Mouse (Mus musculus) ES-E14 (cell line): ENCODE measurements at regions not wholly inside any gene's neighbourhood (a gene's known extent, or its start where the extent isn't known, plus 50 kb on each side); places are given as distances from the start of the nearest gene placed in this dataset.

Experiments used
- CHD2 ChIP-seq: IDR thresholded peaks from 2 replicates; pipeline ENCODE4 v1.6.1; 2014; ENCODE audit warnings: mild to moderate bottlenecking, low read depth, low read length, inconsistent platforms
- MAFK ChIP-seq: IDR thresholded peaks from 2 replicates; pipeline ENCODE4 v1.6.1; 2014; ENCODE audit warnings: mild to moderate bottlenecking, low read depth, low read length, inconsistent platforms; ENCODE audit not compliant: insufficient read depth
- ZNF384 ChIP-seq: IDR thresholded peaks from 2 replicates; pipeline ENCODE4 v1.6.1; 2012; ENCODE audit warnings: low read depth, low read length, inconsistent platforms

DNA sequence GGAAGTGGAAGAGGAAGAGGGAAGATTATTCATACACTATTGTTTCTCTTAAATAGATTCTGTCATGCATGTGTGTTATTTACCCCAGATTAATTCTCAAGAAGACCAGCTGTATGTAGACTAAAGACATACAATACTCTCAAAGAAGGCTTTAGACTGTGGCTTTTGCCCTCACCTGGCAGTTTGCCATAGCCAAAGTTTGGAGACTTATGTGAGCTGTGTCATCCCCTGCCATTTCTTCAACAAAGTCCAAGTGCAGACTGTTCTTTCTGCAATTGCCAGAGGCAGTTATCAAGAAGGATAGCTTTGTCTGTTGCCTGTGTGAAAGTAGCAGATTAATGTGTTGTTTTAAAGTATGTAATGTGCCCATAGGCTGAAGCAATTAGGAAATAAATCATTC is 1485.0 kb upstream of the Slc10a2 start:
- no peak for TF ChIP-seq MAFK
- TF ChIP-seq ZNF384, result no peak
- no peak for TF ChIP-seq CHD2
